Mouse (Mus musculus): ENCODE data around the gene Sik1.

Sik1 gene

DNA sequence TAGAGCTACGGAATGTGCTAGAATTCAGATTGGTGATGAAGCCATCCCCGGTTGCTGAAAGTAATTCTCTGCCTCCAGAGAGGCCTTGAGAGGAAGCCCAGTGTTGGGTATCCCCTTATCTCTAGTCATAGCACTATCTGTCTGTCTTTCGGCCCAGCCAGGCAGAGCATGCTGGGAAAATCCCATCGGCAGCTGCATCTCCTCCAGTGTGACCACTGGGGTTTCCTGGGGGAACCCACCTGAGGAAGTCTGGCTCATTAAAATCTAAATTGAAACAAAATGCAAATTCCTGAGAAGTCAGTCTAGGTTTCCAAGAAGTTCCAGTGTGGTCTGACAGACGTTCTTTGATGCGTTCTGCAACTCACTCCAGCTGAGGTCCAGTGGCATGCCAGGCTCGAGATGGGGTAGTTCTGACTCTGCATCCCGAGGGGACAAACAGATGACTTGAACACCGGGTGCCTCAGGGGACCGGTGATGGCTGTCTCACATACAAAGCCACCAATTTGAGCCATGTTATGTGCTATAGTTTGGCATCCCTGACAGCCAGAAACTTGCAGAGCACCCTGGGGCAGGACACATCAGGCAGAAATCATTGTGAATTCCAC is 19.8 kb upstream of the Sik1 start:
- DNase-seq (ENCODE audit: low spot score): no peak

DNA sequence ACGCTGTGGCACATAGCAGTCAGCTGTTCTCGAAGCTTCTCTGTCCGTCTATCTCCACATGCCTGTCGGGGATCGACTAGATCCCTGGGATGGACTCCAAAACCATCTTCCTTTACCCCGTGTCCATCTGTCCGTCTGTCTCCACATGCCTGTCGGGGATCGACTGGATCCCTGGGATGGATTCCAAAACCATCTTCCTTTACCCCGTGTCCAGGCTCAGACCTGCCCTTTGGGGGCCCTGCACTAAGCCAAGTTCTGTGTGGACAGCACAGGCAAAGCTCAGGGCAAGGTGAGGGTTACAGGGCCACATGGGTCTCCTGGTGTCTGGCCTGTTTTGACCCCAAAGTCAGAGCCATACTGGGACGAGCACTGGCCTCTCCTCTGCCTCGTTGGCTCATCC is 19.1 kb upstream of the Sik1 start:
- DNase-seq (ENCODE audit: low spot score): no peak

DNA sequence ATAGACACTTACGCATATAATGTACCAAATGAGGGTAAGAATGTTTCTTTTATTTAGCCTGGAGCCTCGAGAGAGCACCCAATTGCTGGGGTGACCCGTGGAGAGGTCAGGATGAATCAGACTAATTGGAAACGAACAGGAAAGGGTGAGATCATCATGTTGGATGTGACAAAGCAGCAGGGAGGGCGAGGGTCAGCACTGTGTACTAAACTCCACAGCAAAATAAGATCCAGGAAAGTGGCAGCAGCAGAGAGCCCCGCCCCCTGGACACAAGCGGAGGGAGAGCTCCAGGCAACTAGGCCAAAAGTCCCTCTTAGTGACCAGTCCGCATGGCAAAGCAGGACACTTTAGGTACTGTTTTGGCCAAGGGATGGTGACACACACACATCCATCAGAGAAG is 18.4 kb upstream of the Sik1 start:
- no peak for DNase-seq (ENCODE audit: low spot score)

DNA sequence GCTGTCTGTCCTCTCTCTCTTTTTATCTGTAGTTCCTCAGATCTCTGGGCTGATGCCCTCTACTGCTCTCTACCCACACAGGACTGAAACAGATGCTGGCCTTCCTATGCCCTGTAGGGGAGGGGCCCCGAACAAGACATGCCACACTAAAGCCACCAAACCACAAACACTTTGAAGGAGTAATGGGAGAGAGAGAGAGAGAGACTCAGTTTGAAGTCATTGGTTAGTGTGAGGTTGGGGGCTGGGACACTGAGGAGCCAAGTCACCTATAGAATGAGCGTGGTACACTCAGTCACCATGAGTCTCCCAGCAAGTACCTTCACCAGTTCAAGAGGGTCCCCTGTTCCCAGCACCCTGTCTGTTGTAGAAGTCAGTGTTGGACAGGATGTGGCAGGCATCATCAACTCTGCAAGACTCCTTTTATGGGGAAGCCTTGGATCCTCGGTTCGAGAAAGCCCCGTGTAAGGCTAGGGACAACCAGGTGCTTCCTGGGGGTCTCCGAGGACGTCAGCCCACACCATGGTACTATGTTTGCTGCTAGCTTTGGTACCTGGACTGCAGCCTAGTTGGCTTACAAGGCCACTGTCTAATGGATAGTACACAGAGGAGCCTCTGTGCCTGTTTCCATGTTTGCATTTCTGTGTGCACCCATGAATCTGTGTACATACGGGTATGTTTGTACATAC is 17.7 kb upstream of the Sik1 start:
- DNase-seq (ENCODE audit: low spot score): no peak

DNA sequence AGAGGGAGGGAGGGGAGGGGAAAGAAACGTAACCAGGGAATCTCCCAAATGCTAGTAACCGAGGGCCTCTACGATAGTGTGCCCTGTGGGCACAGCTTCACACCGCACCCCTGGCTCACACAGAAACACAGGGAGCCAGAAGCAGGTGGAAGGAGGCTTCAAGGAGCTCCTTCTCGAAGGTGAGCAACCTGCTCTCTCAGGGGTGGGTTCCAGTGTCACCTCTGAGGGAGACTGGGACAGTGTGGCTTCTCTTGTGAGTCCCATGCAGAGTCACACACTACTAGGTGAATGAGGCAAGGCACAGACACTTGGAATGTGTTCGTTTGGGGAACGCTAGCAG is 17.2 kb upstream of the Sik1 start:
- DNase-seq (ENCODE audit: low spot score): no peak

DNA sequence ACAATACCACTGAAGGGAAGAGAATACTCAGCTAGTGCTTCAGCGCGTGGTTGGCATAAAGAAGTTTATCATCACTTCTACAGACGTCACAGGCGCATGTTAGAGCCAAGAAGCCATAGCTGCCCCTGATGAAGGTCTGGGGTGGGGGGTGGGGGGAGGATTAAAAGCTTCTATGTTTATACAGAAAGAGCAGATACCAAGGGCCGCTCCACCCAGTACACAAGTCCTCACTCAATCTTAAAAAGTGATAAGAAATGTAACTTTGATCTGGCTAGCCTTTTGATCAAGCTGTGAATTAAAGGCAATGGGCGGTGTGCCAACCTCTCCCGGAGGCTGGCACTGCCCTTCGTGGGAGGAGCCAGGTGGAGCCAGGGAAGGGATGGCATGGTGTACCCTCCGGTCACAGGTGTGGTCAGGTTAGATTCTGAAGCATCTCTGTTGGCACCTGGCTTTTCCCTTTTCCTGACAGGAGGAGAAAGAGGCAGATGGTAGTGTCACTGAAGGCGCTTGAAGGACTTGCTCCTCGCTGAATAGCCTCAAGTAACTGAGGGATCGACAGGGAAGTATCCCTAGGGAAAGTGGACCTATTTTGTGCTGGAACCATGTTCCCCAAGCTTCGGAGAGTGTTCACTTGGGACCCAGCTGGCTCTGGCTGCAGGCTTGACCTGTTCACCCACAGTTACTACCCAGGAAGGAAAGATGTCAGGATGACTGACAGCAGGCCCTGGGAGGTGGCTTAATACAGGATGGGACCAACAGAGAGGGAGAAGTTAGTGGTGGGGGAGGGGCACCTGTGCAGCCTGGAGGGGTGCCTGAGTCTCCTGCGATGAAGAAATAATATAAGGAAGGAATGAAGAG is 16.6 kb upstream of the Sik1 start:
- no peak for DNase-seq (ENCODE audit: low spot score)

DNA sequence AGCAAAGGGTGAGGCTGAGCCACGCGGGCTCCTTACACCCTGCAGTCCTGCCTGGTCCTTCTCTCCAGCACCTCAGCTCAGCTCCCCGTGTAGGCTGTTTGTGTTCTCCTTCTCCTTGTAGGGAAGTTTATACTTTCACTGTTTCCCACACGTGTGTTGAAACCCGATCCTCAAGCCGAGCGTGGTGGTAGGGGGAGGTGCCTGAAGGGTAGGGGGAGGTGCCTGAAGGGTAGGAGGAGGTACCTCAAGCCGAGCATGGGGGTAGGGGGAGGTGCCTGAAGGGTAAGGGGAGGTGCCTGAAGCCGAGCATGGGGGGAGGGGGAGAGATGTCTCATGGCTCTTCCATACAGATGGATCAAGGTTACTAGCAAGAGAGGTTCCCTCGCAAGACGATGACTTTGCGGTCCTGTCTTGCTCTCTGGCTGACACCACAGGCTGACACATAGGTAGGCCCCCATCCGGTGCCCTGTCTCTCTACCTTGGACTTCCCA is 15.4 kb upstream of the Sik1 start:
- DNase-seq (ENCODE audit: low spot score): peak; percentile 75

DNA sequence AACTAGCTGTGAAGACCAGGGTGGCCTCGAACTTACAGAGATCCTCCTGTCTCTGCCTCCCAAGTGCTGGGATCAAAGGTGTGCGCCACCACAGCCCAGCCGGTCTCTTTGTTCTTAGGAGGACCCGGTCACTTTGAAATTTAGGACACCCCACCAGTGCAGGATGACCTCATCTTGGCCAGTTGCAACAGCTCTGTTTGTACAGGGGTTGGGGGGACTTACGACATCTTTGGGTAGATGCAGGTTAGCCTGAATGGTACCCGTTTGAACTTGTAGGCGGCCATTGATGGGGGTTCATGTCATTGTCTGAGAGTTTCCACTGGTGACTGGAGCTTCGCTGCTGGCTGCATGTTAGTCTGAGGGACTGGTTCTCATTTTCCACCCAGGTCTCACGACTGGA is 14.8 kb upstream of the Sik1 start:
- no peak for DNase-seq (ENCODE audit: low spot score)

DNA sequence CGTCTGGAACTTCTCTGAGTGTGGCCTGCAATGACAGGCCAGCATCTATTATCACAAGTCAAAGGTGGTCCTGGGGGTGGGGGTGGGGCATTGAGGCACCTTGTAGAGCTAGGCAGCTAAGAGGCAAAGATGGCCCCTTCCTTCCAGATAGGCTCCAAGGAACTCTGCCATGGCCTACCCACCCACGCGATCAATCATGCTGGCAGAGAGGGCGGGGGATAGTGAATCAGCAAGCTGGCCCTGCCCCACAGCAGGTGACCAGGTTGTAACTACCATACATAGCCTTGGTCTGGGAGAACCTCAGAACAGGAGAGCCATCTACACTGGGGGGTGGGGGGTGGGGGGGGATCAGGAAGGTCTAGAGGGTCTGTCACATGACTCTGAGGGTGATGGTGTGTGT is 12.5 kb upstream of the Sik1 start:
- no peak for DNase-seq (ENCODE audit: low spot score)

DNA sequence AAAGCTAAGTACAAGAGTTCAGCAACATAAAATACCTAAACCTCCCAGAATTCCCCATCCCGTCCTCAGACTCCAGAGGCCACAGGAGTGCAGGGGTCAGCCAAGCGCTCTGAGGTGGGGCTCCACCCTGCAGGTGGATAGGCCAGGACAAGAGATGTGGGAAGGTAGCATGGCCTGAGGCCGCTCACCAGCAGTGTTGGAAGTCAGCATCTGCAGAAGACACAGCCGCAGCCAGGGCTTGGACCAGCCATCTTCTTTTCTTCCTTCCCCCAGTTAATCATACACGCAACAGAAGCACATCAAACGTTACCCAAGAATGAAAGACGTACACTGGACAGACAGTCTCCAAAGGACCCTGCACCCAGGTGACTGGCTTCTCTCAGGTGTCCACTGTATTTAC is 11.5 kb upstream of the Sik1 start:
- no peak for DNase-seq (ENCODE audit: low spot score)

DNA sequence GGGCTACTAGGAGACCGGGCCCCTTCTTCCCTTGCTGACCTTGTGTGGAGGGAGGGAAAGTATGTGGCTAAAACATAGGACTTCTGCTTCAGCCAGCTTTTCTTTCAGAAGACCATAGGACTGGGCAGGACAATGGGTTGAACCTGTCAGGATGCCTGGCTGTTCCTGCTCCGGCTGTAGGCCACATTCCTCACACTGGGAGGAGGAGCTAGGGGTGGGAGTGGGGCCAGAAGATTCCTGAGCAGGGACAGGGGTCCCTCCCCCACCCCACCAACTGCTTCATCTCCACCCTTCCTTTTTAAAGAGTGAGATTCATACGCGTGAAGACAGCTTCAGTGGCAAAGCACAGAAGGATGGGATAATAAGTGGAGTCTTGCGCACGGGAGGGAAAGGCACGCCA is 10.0 kb upstream of the Sik1 start:
- no peak for DNase-seq (ENCODE audit: low spot score)

DNA sequence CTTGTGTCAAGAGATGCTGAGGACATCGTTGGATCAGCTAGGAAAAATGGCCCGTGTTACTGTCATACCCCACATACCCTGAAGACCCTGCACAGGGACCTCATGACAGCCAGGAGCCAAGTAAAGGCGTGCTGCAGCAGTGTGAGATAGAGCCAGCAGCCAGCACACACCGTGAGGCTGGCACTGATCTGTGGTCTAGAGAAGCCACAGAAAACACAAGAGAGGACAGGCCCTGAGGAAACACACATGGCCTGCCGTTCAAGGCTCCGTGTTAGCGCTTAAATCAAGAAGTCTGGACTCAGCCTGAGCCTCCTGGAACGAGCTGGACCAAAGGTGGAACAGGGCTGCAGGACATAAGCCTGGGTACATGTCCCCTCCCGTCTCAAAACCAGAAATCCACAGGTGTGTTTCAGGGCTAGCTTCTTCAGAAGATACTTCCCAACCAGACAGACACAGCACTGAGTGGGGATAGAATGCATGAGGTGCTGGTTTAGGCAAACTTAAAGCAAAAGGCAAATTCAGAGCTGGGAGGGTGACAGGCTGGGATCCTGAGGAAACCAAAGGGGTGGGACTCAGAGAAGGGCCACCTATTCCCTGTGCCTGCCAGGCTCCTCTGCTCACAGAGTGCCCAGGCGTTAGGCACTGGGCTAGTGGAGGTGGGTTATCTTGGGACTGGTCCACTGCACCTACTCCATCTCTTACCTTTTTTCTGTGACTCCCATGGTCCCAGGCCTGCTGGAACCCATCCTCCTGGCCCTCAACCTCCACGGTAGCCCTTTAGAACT is 9.3 kb upstream of the Sik1 start:
- no peak for DNase-seq (ENCODE audit: low spot score)

DNA sequence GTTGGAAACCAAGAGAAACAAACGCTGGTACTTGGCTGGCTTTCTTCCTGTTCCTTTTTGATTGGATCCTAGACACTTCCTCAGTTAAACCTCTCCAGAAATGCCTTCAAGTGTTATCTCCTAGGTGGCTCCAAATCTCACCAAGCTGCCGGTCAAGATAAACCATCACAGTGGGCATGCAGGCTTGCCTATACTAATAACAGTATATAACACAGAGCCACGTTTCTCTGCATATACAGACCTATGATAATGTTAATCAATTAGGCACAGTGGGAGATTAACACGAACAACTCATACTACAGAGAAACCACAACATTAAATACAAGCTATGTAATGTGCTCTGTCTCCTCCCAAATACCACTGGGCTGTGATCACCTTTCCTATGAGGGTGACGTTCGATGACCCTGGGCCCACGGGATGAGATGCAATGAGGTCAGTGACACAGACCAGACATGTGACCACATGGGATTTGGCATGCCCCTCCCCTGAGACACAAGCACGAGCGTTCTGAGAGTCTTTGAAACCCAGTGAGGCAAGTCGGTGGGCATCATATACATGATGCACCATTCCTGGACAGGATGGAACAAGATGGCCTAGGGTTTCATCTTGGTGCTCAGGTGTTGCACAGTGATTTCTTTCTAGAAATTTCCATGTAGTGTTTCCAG is 7.7 kb upstream of the Sik1 start:
- DNase-seq (ENCODE audit: low spot score): no peak

DNA sequence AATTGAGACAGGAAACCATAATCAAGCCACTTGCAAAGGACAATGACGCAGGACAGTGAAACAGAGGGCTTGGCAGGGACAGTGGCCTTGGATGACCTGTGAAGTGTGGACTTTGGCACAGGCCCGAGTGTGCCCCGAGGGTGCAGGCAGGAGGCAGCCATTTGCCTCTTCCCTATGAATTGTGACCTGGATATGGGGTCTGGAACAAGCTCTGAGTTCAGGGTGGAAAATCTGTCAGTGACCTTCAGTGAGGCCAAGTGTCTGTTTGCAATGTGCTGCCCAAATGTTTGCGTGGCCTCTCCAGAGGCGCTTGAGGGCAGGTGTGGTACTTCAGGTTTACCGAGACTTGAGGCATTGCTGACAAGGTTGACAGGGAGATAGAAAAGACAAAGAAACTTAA is 6.5 kb upstream of the Sik1 start:
- DNase-seq (ENCODE audit: low spot score): no peak

DNA sequence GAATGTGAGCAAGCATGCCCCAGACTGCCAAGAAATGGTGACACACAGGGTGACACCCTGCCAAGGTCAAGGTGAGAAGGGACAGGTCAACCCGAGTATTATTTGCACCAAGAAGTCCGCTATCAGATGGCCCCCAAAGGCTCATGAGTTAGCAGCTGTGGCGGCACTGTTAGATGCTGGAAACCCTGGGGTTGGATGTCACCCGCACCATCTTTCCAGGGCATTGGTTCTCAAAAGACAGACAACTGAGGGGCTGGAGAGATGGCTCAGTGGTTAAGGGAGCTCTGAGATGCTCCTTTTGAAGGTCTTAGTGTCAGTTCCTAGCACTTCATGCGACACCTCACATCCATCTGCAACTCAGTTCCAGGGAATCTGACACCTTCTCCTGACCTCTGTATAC is 6.1 kb upstream of the Sik1 start:
- no peak for DNase-seq (ENCODE audit: low spot score)

DNA sequence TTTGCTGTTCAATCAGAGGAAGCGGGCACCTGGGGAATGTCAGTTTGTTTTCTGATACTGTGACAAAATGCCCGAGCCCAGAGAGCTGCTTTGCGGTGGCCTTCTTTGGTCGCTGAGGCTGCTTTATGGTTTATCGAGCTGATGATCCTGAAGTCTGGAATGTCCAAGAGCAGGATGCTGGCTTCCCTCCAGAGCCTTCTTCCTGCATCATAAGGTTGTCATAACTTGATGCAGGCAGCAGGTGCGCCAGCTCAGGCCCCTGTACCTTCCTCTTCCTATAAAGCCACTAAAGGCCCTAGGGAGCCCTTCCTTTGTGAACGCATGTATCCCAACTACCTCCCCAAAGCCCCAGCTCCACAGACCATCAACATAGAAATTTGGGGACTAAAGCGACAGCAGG is 5.3 kb upstream of the Sik1 start:
- no peak for DNase-seq (ENCODE audit: low spot score)

DNA sequence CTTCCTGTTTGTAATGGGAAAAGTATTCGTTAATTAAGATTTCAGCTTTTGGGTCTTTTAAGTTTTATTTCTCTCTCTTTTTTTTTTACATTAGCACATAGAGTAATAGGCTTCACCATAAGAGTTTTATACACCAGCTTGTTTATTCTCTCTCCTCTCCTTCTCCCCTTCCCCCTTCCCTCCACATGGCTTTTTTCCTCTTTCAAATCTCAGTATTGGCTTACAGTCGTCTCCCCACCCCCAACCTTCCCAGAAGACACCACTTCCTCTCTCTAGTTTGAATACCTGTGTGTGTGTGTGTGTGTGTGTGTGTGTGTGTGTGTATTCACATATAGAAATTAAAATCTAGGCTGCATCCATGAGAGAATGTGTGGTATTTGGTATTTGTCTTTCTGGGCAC is 3.8 kb upstream of the Sik1 start:
- no peak for DNase-seq (ENCODE audit: low spot score)

DNA sequence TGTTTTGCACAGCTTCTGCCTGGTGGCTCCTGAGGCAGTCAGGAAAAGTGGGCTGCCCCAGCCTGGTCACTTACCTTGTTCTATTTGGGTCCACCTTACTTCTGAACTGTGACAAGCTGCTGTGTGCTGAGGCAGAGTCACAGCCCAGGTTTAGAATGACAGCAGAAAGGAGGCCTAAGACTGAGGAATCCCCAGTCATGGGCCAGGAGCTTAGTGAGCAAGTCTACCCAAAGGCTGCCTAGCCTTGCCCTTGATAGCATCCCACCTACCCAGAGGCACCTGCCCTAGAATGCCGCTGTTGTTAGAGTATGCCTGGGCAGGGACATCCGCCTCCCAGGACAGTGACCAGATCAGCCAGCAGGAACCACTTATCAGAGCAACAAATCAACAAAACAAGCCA is 3.2 kb upstream of the Sik1 start:
- no peak for DNase-seq (ENCODE audit: low spot score)

DNA sequence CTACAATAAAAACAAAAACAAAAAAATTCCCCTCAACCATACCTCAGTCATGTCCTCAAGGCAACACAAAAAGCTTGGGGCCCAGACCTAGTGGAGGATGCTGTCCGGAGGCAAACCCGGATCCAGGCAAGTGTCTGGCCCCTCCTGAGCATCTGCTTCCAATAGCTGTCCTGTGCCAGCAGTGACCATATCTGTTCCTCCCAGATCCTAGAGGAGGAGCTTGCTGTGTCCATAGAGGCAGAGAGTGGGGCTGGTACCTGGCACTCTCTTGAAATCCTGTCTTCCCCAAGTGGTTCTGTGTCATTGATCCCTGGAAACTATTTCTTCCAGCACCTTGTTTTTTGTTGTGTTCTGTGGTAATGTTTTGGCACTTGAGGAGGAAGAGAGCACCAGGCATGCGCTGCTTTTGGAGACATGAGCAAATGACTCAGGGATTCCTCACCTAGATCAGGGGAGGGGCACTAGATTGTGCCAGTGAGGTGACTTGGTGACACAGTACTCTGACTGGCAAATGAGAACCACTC is 2.4 kb upstream of the Sik1 start:
- DNase-seq (ENCODE audit: low spot score): no peak

DNA sequence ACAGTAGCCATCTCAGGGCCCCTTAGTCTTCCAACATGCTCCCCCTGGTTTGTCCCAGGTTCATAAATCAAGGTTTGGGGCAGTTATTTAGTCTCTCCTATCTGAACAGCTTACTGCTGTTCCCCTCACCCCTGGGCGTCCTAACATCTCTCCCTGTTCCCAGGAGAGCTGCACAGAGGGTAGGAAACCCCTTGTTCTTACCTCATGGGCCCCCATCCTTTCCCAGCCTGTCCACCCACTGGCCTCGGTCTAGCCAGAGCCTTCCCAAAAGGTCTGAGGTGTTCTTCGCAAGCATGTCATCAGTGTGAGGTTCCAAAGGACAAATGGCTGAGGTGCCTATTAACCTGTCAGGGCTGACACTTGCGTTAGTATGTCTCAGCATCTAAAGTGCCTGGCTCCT is 1.6 kb upstream of the Sik1 start:
- no peak for DNase-seq (ENCODE audit: low spot score)

DNA sequence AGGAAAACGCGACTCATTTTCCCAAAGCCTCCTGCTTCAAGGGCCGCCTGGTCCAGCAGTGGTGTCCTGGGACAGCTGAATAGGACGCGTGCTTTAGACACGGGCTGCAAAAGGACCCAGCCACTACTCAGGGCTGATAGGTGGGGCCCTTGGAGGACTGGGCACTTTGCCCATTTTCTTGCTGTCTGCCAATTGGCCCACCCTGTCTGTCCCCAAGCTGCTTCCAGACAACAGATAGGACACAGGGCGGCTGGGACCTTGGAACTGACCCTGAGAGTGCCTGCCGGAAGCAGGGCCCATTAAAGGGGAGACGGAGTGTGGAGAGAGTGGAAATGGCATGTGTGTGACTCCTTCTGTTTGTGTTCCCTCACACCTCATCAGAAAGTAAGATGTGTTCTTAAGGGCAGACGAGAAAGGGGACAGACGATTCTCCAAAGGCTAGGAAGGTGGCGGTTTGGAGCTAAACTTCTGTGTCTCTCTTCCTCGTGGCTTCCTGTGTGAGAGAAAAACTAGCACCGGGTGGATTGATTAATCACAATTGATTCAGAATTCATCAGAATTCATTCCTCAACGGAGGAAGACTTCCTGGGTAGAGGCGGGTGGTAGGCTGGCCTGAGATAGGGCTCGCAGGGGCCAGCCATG is 1.0 kb upstream of the Sik1 start:
- DNase-seq (ENCODE audit: low spot score): peak; percentile 58

Data from embryo, embryonic 10.5 days (tissue).